Mouse (Mus musculus) MEL (cell line): Measurements from ENCODE around the gene Gm6525.

Experiments used
- CHD2 ChIP-seq: IDR thresholded peaks from 2 replicates; pipeline ENCODE4 v1.6.1; 2011; ENCODE audit warnings: low read length, improper control_type of control experiment
- CTCF ChIP-seq, 3 experiments: IDR thresholded peaks in 2 of 3; conservative IDR thresholded peaks in 1 of 3; 2 replicates each; pipeline ENCODE4 v1.5.1; 2011 to 2012; ENCODE audit warnings: low read length in 3 of 3, low read depth in 2 of 3, mild to moderate bottlenecking in 2 of 3, improper control_type of control experiment in 1 of 3, inconsistent platforms in 1 of 3, mixed read lengths in 1 of 3, moderate library complexity in 1 of 3; ENCODE audit not compliant: control insufficient read depth in 1 of 3, insufficient read depth in 1 of 3, poor library complexity in 1 of 3, severe bottlenecking in 1 of 3
- POLR2A ChIP-seq, 2 experiments: IDR thresholded peaks; 2 replicates each; pipeline ENCODE4 v1.6.1; 2011 to 2012; ENCODE audit warnings: low read length in 2 of 2, mild to moderate bottlenecking in 2 of 2, control low read depth in 1 of 2, improper control_type of control experiment in 1 of 2, low read depth in 1 of 2, moderate library complexity in 1 of 2; ENCODE audit not compliant: control insufficient read depth in 1 of 2, insufficient read depth in 1 of 2, poor library complexity in 1 of 2

DNA sequence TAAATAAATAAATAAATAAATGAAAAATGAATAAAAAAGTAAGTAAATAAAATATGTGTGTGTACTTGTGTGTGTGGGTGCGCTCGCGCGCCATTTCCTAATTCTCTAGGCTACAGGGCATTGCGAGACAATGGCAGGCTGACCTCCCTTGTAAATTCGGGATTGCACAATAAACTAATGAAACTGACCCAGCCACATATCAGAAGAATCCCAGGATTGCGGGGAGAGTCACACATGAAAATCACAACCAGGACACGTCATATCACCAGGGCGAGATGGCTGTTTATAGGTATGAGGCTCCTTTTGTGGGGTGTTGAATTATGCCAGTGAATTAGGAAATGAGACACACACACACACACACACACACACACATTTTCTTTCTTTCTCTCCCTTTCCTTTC, 25.6 kb downstream of the Gm6525 start:
- TF ChIP-seq CHD2, result no peak
- no peak for TF ChIP-seq POLR2A (IDR thresholded peaks at IDR 0.05; ENCODE audit: control insufficient read depth in 1 of 2, insufficient read depth in 1 of 2, low read depth in 1 of 2, low read length in 2 of 2, poor library complexity in 1 of 2)
- no peak for TF ChIP-seq CTCF (IDR thresholded peaks at IDR 0.05 in 2 of 3, conservative IDR thresholded peaks at IDR 0.05 in 1 of 3; ENCODE audit: control insufficient read depth in 1 of 3, insufficient read depth in 1 of 3, low read depth in 2 of 3, low read length in 3 of 3, poor library complexity in 1 of 3, severe bottlenecking in 1 of 3)
